Mouse (Mus musculus): ENCODE measurements around the gene Olfm2. TPM values are rescaled to one million over a fixed set of nuclear protein-coding genes. Genes with fewer than 3 reads are reported as not detected.

Olfm2 gene
- polyA plus RNA-seq, 1 experiment from 2014 or later = 127 TPM

GRCm38 (mm10) chr9:20689403-20689802 lies 56.7 kb downstream of the Olfm2 start:
- peaks cover 29% of the 10 kb centered on the region for H3K4me1 ChIP-seq (replicated peaks)

GRCm38 (mm10) chr9:20685081-20685861 lies 60.9 kb downstream of the Olfm2 start:
- no peak for ATAC-seq (ENCODE audit: low read depth)
- H3K27me3 ChIP-seq = no peaks in the 10 kb centered on the region
- no peaks in the 10 kb centered on the region for H3K36me3 ChIP-seq
- no peak overlapping the region for H3K27ac ChIP-seq (replicated peaks)
- 57% methylated on average over 17 of the region's 17 CpGs for WGBS
- no peaks in the 10 kb centered on the region for H3K9me3 ChIP-seq
- H3K4me3 ChIP-seq = no peak overlapping the region
- no peak overlapping the region for H3K9ac ChIP-seq
- H3K4me2 ChIP-seq = no peak overlapping the region
- peaks cover 21% of the 10 kb centered on the region for H3K4me1 ChIP-seq (replicated peaks)

More at GRCm38 (mm10) chr9:20689403-20689802, 56.7 kb downstream of the Olfm2 start:
- Histone ChIP-seq H3K36me3 (no peaks in the 10 kb centered on the region), H3K4me2 (no peak overlapping the region), H3K27me3 (no peaks in the 10 kb centered on the region), H3K27ac (replicated peaks) (peak overlapping the region; percentile 80), H3K9me3 (no peaks in the 10 kb centered on the region), H3K4me3 (no peak overlapping the region), H3K9ac (no peak overlapping the region)
- WGBS = 50% methylated on average over 1 of the region's 1 CpGs
- no peak for ATAC-seq (ENCODE audit: low read depth)

- Histone ChIP-seq H3K36me3 (no peaks in the 10 kb centered on the region), H3K4me1 (replicated peaks) (peaks cover 26% of the 10 kb centered on the region), H3K27me3 (no peaks in the 10 kb centered on the region), H3K27ac (replicated peaks) (peak overlapping the region; percentile 49; the same call in 1 of the 2 replicates), H3K9ac (no peak overlapping the region), H3K4me3 (no peak overlapping the region), H3K4me2 (no peak overlapping the region), H3K9me3 (no peaks in the 10 kb centered on the region)
- ATAC-seq (ENCODE audit: low read depth) = no peak
- WGBS = 50% methylated on average over 2 of the region's 2 CpGs
Observed at GRCm38 (mm10) chr9:20682389-20682722, 63.8 kb downstream of the Olfm2 start.

GRCm38 (mm10) chr9:20681546-20682388 lies 64.4 kb downstream of the Olfm2 start:
- peak overlapping the region; percentile 7; the same call in 1 of the 2 replicates for H3K27ac ChIP-seq (replicated peaks)
- H3K4me1 ChIP-seq (replicated peaks) = peaks cover 26% of the 10 kb centered on the region
- H3K4me2 ChIP-seq = no peak overlapping the region
- no peak overlapping the region for H3K4me3 ChIP-seq
- no peaks in the 10 kb centered on the region for H3K9me3 ChIP-seq
- no peaks in the 10 kb centered on the region for H3K27me3 ChIP-seq
- H3K36me3 ChIP-seq = no peaks in the 10 kb centered on the region
- H3K9ac ChIP-seq = no peak overlapping the region
- 40% methylated on average over 7 of the region's 7 CpGs for WGBS
- ATAC-seq (ENCODE audit: low read depth) = peak; percentile 45; the same call in 1 of the 2 replicates

GRCm38 (mm10) chr9:20680378-20680958 lies 65.7 kb downstream of the Olfm2 start:
- Histone ChIP-seq H3K4me2 (no peak overlapping the region), H3K27ac (replicated peaks) (peak overlapping the region; percentile 20), H3K27me3 (no peaks in the 10 kb centered on the region), H3K4me3 (no peak overlapping the region), H3K4me1 (replicated peaks) (peaks cover 26% of the 10 kb centered on the region), H3K9me3 (no peaks in the 10 kb centered on the region), H3K9ac (no peak overlapping the region), H3K36me3 (no peaks in the 10 kb centered on the region)
- no peak for ATAC-seq (ENCODE audit: low read depth)
- 50% methylated on average over 9 of the region's 9 CpGs for WGBS

- H3K27me3 ChIP-seq = no peaks in the 10 kb centered on the region
- no peaks in the 10 kb centered on the region for H3K9me3 ChIP-seq
- no peak overlapping the region for H3K4me3 ChIP-seq
- no peak for ATAC-seq (ENCODE audit: low read depth)
- WGBS = 90% methylated on average over 12 of the region's 12 CpGs
- H3K4me1 ChIP-seq (replicated peaks) = peaks cover 26% of the 10 kb centered on the region
- H3K4me2 ChIP-seq = no peak overlapping the region
- peaks cover 9% of the 10 kb centered on the region; the same call in 1 of the 2 replicates for H3K36me3 ChIP-seq
- no peak overlapping the region for H3K9ac ChIP-seq
- H3K27ac ChIP-seq (replicated peaks) = no peak overlapping the region
Observed at GRCm38 (mm10) chr9:20677892-20678291, 68.3 kb downstream of the Olfm2 start.

- Histone ChIP-seq H3K36me3 (peaks cover 16% of the 10 kb centered on the region), H3K4me2 (no peak overlapping the region), H3K27me3 (no peaks in the 10 kb centered on the region), H3K9ac (no peak overlapping the region), H3K4me1 (replicated peaks) (peaks cover 9% of the 10 kb centered on the region; the same call in 1 of the 2 replicates), H3K4me3 (no peak overlapping the region), H3K27ac (replicated peaks) (no peak overlapping the region), H3K9me3 (no peaks in the 10 kb centered on the region)
- ATAC-seq (ENCODE audit: low read depth) = no peak
- 84% methylated on average over 16 of the region's 16 CpGs for WGBS
Observed at GRCm38 (mm10) chr9:20672047-20672446, 74.1 kb downstream of the Olfm2 start.

GRCm38 (mm10) chr9:20668065-20668464 lies 78.1 kb downstream of the Olfm2 start:
- H3K4me2 ChIP-seq = no peak overlapping the region
- WGBS = 93% methylated on average over 22 of the region's 22 CpGs
- ATAC-seq (ENCODE audit: low read depth) = no peak
- no peak overlapping the region for H3K9ac ChIP-seq
- peaks cover 49% of the 10 kb centered on the region for H3K4me1 ChIP-seq (replicated peaks)
- peaks cover 24% of the 10 kb centered on the region for H3K36me3 ChIP-seq
- H3K9me3 ChIP-seq = no peaks in the 10 kb centered on the region
- H3K4me3 ChIP-seq = no peak overlapping the region
- H3K27ac ChIP-seq (replicated peaks) = no peak overlapping the region
- H3K27me3 ChIP-seq = no peaks in the 10 kb centered on the region

GRCm38 (mm10) chr9:20666510-20667034 lies 79.6 kb downstream of the Olfm2 start:
- no peak for ATAC-seq (ENCODE audit: low read depth)
- no peaks in the 10 kb centered on the region for H3K9me3 ChIP-seq
- H3K4me3 ChIP-seq = no peak overlapping the region
- peak overlapping the region; percentile 94; the same call in 1 of the 2 replicates for H3K27ac ChIP-seq (replicated peaks)
- no peak overlapping the region for H3K9ac ChIP-seq
- H3K36me3 ChIP-seq = peaks cover 38% of the 10 kb centered on the region
- WGBS = 13% methylated on average over 7 of the region's 7 CpGs
- no peak overlapping the region for H3K4me2 ChIP-seq
- H3K4me1 ChIP-seq (replicated peaks) = peaks cover 58% of the 10 kb centered on the region
- no peaks in the 10 kb centered on the region for H3K27me3 ChIP-seq

- WGBS = 13% methylated on average over 8 of the region's 8 CpGs
- Histone ChIP-seq H3K36me3 (peaks cover 38% of the 10 kb centered on the region), H3K4me1 (replicated peaks) (peaks cover 58% of the 10 kb centered on the region), H3K9ac (no peak overlapping the region), H3K4me3 (no peak overlapping the region), H3K27ac (replicated peaks) (peak overlapping the region; percentile 94), H3K27me3 (no peaks in the 10 kb centered on the region), H3K9me3 (no peaks in the 10 kb centered on the region), H3K4me2 (no peak overlapping the region)
- no peak for ATAC-seq (ENCODE audit: low read depth)
Observed at GRCm38 (mm10) chr9:20665925-20666324, 80.2 kb downstream of the Olfm2 start.

- H3K4me2 ChIP-seq = no peak overlapping the region
- H3K4me1 ChIP-seq (replicated peaks) = peaks cover 58% of the 10 kb centered on the region
- no peaks in the 10 kb centered on the region for H3K27me3 ChIP-seq
- WGBS = 52% methylated on average over 5 of the region's 5 CpGs
- no peak overlapping the region for H3K9ac ChIP-seq
- H3K9me3 ChIP-seq = no peaks in the 10 kb centered on the region
- H3K27ac ChIP-seq (replicated peaks) = peak overlapping the region; percentile 94
- H3K4me3 ChIP-seq = no peak overlapping the region
- ATAC-seq (ENCODE audit: low read depth) = peak; percentile 14
- peaks cover 42% of the 10 kb centered on the region for H3K36me3 ChIP-seq
Observed at GRCm38 (mm10) chr9:20664982-20665637, 81.0 kb downstream of the Olfm2 start.

Measured in neural tube, embryonic 13.5 days (tissue).